Mouse (Mus musculus) neural tube, embryonic 11.5 days (tissue): ENCODE measurements around the gene Btbd35f3. TPM values are rescaled to one million over a fixed set of nuclear protein-coding genes. Genes with fewer than 3 reads are reported as not detected.
"Not testable (repeated sequence)": the region's sequence is repeated elsewhere in the genome, so short reads cannot be mapped to it uniquely, and the experiment has no call there.

Experiments
- ATAC-seq: fragments of 200-750 bp; cut with Nextera tagmentation; 2 replicates; pipeline ENCODE4 v1.8.0; 2017; ENCODE audit warnings: moderate number of reproducible peaks, mild to moderate bottlenecking, moderate TSS enrichment, moderate library complexity; ENCODE audit not compliant: insufficient read depth, low FRiP score, low TSS enrichment
- DNase-seq: peaks from one replicate; pipeline ENCODE4 v3.0.0-alpha.2; 2015; ENCODE audit warnings: low spot score
- H3K27ac ChIP-seq: fragments of 300-500 bp; sonication (generic); 2 replicates; pipeline ENCODE4 v1.5.1; 2014; ENCODE audit warnings: low read depth, mild to moderate bottlenecking, low read length
- H3K27me3 ChIP-seq: fragments of 300-500 bp; sonication (generic); 2 replicates; pipeline ENCODE4 v1.6.1; 2014; ENCODE audit warnings: mild to moderate bottlenecking, low read length, mixed read lengths; ENCODE audit not compliant: control insufficient read depth, insufficient read depth
- H3K36me3 ChIP-seq: fragments of 300-500 bp; sonication (generic); 2 replicates; pipeline ENCODE4 v1.6.1; 2014; ENCODE audit warnings: mild to moderate bottlenecking, low read length, moderate library complexity, mixed read lengths; ENCODE audit not compliant: control insufficient read depth, insufficient read depth
- H3K4me1 ChIP-seq: fragments of 300-500 bp; sonication (generic); 2 replicates; pipeline ENCODE4 v1.6.1; 2014; ENCODE audit warnings: low read length, mixed read lengths; ENCODE audit not compliant: control insufficient read depth, insufficient read depth
- H3K4me2 ChIP-seq: fragments of 300-500 bp; sonication (generic); 2 replicates; pipeline ENCODE4 v1.6.1; 2014; ENCODE audit warnings: low read depth, mild to moderate bottlenecking, moderate library complexity
- H3K4me3 ChIP-seq: fragments of 300-500 bp; sonication (generic); 2 replicates; pipeline ENCODE4 v1.5.1; 2014; ENCODE audit warnings: low read depth, low read length
- H3K9ac ChIP-seq: fragments of 300-500 bp; sonication (generic); 2 replicates; pipeline ENCODE4 v1.6.1; 2014; ENCODE audit warnings: mild to moderate bottlenecking, low read length
- H3K9me3 ChIP-seq: fragments of 300-500 bp; sonication (generic); 2 replicates; pipeline ENCODE4 v1.6.1; 2016; ENCODE audit warnings: low read length; ENCODE audit not compliant: control insufficient read depth
- WGBS: fragments of 180-500 bp; shearing (Covaris S2); extraction: QIAGEN DNeasy Blood & Tissue Kit; methylation state at CpG from one replicate; pipeline ENCODE4 v1.1.7; 2014; 5-methylcytosine and 5-hydroxymethylcytosine counted together
- polyA plus RNA-seq: library from polyadenylated mRNA; unstranded; fragments of >200 nt; fragmentation: Nextera tagmentation; extraction: Ambion mirVana; gene quantifications from 2 replicates; pipeline ENCODE4 v1.2.1, GENCODE M21; 2014

Btbd35f3 gene
- polyA plus RNA-seq = not detected in 2 replicates

GRCm38 (mm10) chrX:4037374-4037773, at the start of gene Btbd35f3:
Gene Btbd35f3, plus strand, starts transcription at chrX:4037674.
- no CpG with 5 or more reads among the region's 3 CpGs for WGBS
- not testable (repeated sequence) for H3K36me3 ChIP-seq, H3K4me1 ChIP-seq

More at GRCm38 (mm10) chrX:4037374-4037773, at the start of gene Btbd35f3:
- DNase-seq, H3K27ac ChIP-seq, H3K9ac ChIP-seq, H3K27me3 ChIP-seq, ATAC-seq, H3K9me3 ChIP-seq, H3K4me2 ChIP-seq, H3K4me3 ChIP-seq: not testable (repeated sequence)

Other genes starting within 250 kb of the Btbd35f3 start
- not detected in 2 replicates for gene Btbd35f16, start 80.7 kb upstream of the Btbd35f3 start, polyA plus RNA-seq
- not detected in 2 replicates for gene Btbd35f28, start 158.9 kb downstream of the Btbd35f3 start, polyA plus RNA-seq